Mouse (Mus musculus) myocyte (in vitro differentiated cells): ENCODE measurements at regions not wholly inside any gene's neighbourhood (a gene's known extent, or its start where the extent isn't known, plus 50 kb on each side); places are given as distances from the start of the nearest gene placed in this dataset.
A peak's percentile ranks its signal among the peaks of the same experiment; 100 is the strongest.

Experiments
- H3K27me3 ChIP-seq: one replicate; pipeline ENCODE4 v1.6.1; 2011; ENCODE audit not compliant: control insufficient read depth, insufficient read depth, insufficient read length
- H3K36me3 ChIP-seq: one replicate; pipeline ENCODE4 v1.6.1; 2011; ENCODE audit not compliant: control insufficient read depth, insufficient read depth
- H3K4me2 ChIP-seq: one replicate; pipeline ENCODE4 v1.6.1; 2011; ENCODE audit warnings: low read depth, control low read depth
- H3K4me3 ChIP-seq: one replicate; pipeline ENCODE4 v1.5.1; 2011; ENCODE audit warnings: mild to moderate bottlenecking, control low read depth, moderate library complexity
- H3K79me2 ChIP-seq: one replicate; pipeline ENCODE4 v1.6.1; 2011; ENCODE audit not compliant: control insufficient read depth, insufficient read depth
- H3ac ChIP-seq: one replicate; pipeline ENCODE4 v1.6.1; 2011; ENCODE audit not compliant: control insufficient read depth, insufficient read length
- CEBPB ChIP-seq: IDR thresholded peaks from 2 replicates; pipeline ENCODE4 v1.6.1; 2011; ENCODE audit warnings: mild to moderate bottlenecking, moderate library complexity; ENCODE audit not compliant: poor library complexity, insufficient read depth, severe bottlenecking
- E2F4 ChIP-seq: IDR thresholded peaks from one replicate; pipeline ENCODE4 v1.6.1; 2011; ENCODE audit warnings: mild to moderate bottlenecking, control low read depth, moderate library complexity; ENCODE audit not compliant: insufficient read depth
- MAX ChIP-seq: IDR thresholded peaks from one replicate; pipeline ENCODE4 v1.6.1; 2011; ENCODE audit warnings: low read depth, mild to moderate bottlenecking, control low read depth
- MYOD1 ChIP-seq, 3 experiments: IDR thresholded peaks; one replicate each; pipeline ENCODE4 v1.6.1; 2011; ENCODE audit warnings: control low read depth in 2 of 3, low read depth in 2 of 3, mild to moderate bottlenecking in 2 of 3, moderate library complexity in 1 of 3; ENCODE audit not compliant: insufficient read length in 2 of 3, control insufficient read depth in 1 of 3
- MYOG ChIP-seq, 3 experiments: IDR thresholded peaks; one replicate each; pipeline ENCODE4 v1.6.1; 2011; ENCODE audit warnings: control low read depth in 2 of 3, low read depth in 2 of 3, mild to moderate bottlenecking in 2 of 3; ENCODE audit not compliant: insufficient read length in 2 of 3, control insufficient read depth in 1 of 3, insufficient read depth in 1 of 3
- POLR2A ChIP-seq: IDR thresholded peaks from one replicate; pipeline ENCODE4 v1.6.1; 2011; ENCODE audit warnings: low read depth, mild to moderate bottlenecking, control low read depth, moderate library complexity; ENCODE audit not compliant: insufficient read length
- POLR2AphosphoS2 ChIP-seq: IDR thresholded peaks from one replicate; pipeline ENCODE4 v1.6.1; 2011; ENCODE audit warnings: low read depth, control low read depth; ENCODE audit not compliant: insufficient read length
- REST ChIP-seq: IDR thresholded peaks from one replicate; pipeline ENCODE4 v1.6.1; 2011; ENCODE audit warnings: mild to moderate bottlenecking, control low read depth, moderate library complexity; ENCODE audit not compliant: insufficient read depth, insufficient read length
- SRF ChIP-seq: IDR thresholded peaks from one replicate; pipeline ENCODE4 v1.6.1; 2011; ENCODE audit warnings: low read depth; ENCODE audit not compliant: control insufficient read depth, insufficient read length
- TCF12 ChIP-seq: IDR thresholded peaks from one replicate; pipeline ENCODE4 v1.6.1; 2011; ENCODE audit warnings: mild to moderate bottlenecking, control low read depth; ENCODE audit not compliant: poor library complexity, insufficient read depth, severe bottlenecking
- TCF3 ChIP-seq: IDR thresholded peaks from one replicate; pipeline ENCODE4 v1.6.1; 2011; ENCODE audit warnings: low read depth, control low read depth; ENCODE audit not compliant: insufficient read length
- USF1 ChIP-seq: IDR thresholded peaks from one replicate; pipeline ENCODE4 v1.6.1; 2011; ENCODE audit warnings: low read depth, mild to moderate bottlenecking, control low read depth, moderate library complexity

- H3K27me3 ChIP-seq, result no peaks in the 10 kb centered on the region
- H3K36me3 ChIP-seq, result no peaks in the 10 kb centered on the region
- H3K4me3 ChIP-seq, result no peak overlapping the region
- H3K79me2 ChIP-seq, result no peaks in the 10 kb centered on the region
- H3ac ChIP-seq, result no peak overlapping the region
- H3K4me2 ChIP-seq, result no peak overlapping the region
- TF ChIP-seq MYOG (IDR thresholded peaks at IDR 0.05; ENCODE audit: control insufficient read depth in 1 of 3, insufficient read depth in 1 of 3, insufficient read length in 2 of 3, low read depth in 2 of 3) (no peak), MYOD1 (IDR thresholded peaks at IDR 0.05; ENCODE audit: control insufficient read depth in 1 of 3, insufficient read length in 2 of 3, low read depth in 2 of 3) (no peak), MAX (no peak), SRF (no peak), TCF3 (no peak), USF1 (no peak), POLR2AphosphoS2 (no peak), E2F4 (no peak), TCF12 (no peak), CEBPB (no peak), POLR2A (no peak), REST (no peak)
Measured at GRCm38 (mm10) chr8:35233520-35234186, 531.9 kb upstream of the Gm19410 start.

GRCm38 (mm10) chr8:35234436-35234835 lies 531.2 kb upstream of the Gm19410 start:
- no peaks in the 10 kb centered on the region for H3K27me3 ChIP-seq
- H3K4me3 ChIP-seq, result no peak overlapping the region
- no peak overlapping the region for H3ac ChIP-seq
- H3K36me3 ChIP-seq, result no peaks in the 10 kb centered on the region
- no peaks in the 10 kb centered on the region for H3K79me2 ChIP-seq
- TF ChIP-seq TCF12 (no peak), MYOD1 (IDR thresholded peaks at IDR 0.05; ENCODE audit: control insufficient read depth in 1 of 3, insufficient read length in 2 of 3, low read depth in 2 of 3) (no peak), TCF3 (no peak), POLR2A (no peak)
- no peak overlapping the region for H3K4me2 ChIP-seq

GRCm38 (mm10) chr8:35235815-35236509 lies 529.6 kb upstream of the Gm19410 start:
- Histone ChIP-seq H3K4me3 (no peak overlapping the region), H3K79me2 (no peaks in the 10 kb centered on the region), H3K4me2 (peak overlapping the region; percentile 2), H3K27me3 (no peaks in the 10 kb centered on the region), H3ac (no peak overlapping the region), H3K36me3 (no peaks in the 10 kb centered on the region)
- no peak for TF ChIP-seq MAX
- TF ChIP-seq TCF3, result no peak

GRCm38 (mm10) chr8:35237279-35237678 lies 528.3 kb upstream of the Gm19410 start:
- peak overlapping the region; percentile 63 for H3K4me2 ChIP-seq
- no peaks in the 10 kb centered on the region for H3K27me3 ChIP-seq
- no peak overlapping the region for H3ac ChIP-seq
- H3K79me2 ChIP-seq, result no peaks in the 10 kb centered on the region
- TF ChIP-seq TCF12 (no peak), SRF (no peak), POLR2AphosphoS2 (no peak), TCF3 (no peak), E2F4 (no peak), CEBPB (no peak), POLR2A (no peak), REST (no peak), MYOG (IDR thresholded peaks at IDR 0.05; ENCODE audit: control insufficient read depth in 1 of 3, insufficient read depth in 1 of 3, insufficient read length in 2 of 3, low read depth in 2 of 3) (peak in 2 of 3 experiments; percentile 30 to 48), USF1 (no peak), MAX (no peak), MYOD1 (IDR thresholded peaks at IDR 0.05; ENCODE audit: control insufficient read depth in 1 of 3, insufficient read length in 2 of 3, low read depth in 2 of 3) (peak in 2 of 3 experiments; percentile 41 to 53)
- no peaks in the 10 kb centered on the region for H3K36me3 ChIP-seq
- no peak overlapping the region for H3K4me3 ChIP-seq

- Histone ChIP-seq H3K4me2 (no peak overlapping the region), H3K4me3 (no peak overlapping the region), H3K36me3 (no peaks in the 10 kb centered on the region), H3K79me2 (no peaks in the 10 kb centered on the region), H3K27me3 (no peaks in the 10 kb centered on the region), H3ac (no peak overlapping the region)
- TF ChIP-seq E2F4, result no peak
- no peak for TF ChIP-seq USF1
- no peak for TF ChIP-seq SRF
- no peak for TF ChIP-seq CEBPB
Measured at GRCm38 (mm10) chr8:35240884-35241283, 524.7 kb upstream of the Gm19410 start.
